Mouse (Mus musculus) urinary bladder, postnatal 36 days (tissue): ENCODE results near the gene Trim75.

ENCODE experiments used
- DNase-seq, 2 experiments: peaks; one replicate each; pipeline ENCODE4 v3.0.0; 2022; ENCODE audit warnings: low spot score in 2 of 2, mixed read lengths in 1 of 2

The Trim75 gene

GRCm38 (mm10) chr8:64944831-64945230 lies 42.8 kb downstream of the Trim75 start:
- DNase-seq = no peak

DNA sequence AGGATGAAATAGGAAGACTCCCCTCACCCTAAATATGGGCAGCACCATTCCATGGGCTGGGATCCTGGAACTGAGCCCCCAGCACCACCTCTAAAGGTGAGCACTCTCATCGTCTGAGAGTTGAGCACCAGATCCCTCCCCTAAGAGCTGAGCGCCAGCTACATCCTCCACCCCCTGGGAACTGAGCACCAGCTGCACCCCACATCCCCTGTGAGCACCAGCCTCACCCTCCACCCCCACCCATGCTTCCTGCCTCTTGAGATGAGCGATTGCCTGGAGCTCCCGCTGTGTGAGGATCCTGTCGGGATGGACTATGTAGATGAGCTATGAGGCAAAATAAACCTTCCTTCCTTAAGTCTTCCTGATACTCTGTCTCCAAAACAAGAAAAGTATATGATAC lies 44.7 kb downstream of the Trim75 start:
- DNase-seq = no peak

DNA sequence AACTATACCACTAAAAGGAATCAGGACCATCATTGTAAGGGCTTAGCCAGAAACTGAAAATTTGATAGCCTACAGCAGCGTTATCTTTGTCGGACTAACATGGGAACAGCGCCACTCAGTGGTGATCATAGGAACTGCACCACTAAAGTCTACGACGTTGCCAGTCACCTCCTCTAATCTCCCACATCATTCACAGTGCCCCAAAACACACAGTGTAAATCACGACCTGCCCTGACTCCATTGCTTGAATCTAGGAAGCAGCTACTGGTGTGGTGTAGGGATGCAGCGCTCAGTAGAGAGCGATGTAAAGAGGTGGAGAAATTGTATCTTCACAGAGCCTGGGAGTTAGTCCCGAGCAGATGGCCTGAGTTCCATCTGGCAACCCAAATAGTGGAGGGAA lies 46.1 kb downstream of the Trim75 start:
- DNase-seq = peak; percentile 64 to 79

- no peak for DNase-seq
These were observed 46.6 kb downstream of the Trim75 start for GRCm38 (mm10) chr8:64941019-64941418.

- DNase-seq = no peak
These were observed 52.6 kb downstream of the Trim75 start for GRCm38 (mm10) chr8:64934997-64935396.
